Comparison of ENCODE assay signal across 10 mouse cellular contexts in the genomic region with DNA sequence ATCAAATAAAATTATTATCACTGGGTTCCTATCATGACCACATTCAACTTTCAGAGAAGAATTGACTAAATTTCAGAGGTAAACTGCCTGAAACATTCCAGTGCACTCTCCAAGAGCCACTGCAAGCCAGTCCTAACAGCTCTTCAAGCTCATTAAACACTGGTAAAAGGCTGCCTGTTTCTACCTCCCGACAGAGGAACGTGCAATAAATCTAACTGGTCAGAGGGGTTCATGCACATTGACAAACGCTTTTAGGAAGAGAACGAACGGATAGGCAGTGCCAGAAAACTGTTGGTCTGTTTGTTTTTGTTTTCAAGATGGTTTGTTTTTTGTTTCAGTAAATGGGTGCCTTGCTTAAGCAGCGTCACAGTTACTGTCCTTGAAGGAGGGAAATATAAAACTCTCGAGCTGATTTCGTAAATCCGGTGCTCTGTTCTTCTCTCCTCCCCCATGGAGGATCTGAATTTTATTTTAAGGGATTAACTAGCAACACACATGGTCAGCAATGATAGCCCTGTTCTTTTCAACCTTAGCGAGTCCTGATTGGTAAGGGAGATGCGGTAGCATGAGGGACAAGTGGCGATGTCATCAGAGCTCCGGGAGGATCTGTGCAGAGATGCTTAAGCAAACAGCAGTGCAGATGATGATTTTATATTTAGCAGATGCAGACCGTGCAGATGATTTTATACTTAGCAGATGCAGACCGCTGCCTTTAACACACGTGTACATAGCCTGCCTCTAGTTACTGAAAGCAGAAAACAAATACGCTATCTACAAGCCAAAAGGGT. TPM values are rescaled to one million over a fixed set of nuclear protein-coding genes. Genes with fewer than 3 reads are reported as not detected.
A peak's percentile ranks its signal among the peaks of the same experiment; 100 is the strongest.
DNase-seq lines count a peak whose midpoint lies in the region; ATAC-seq and TF ChIP-seq lines count a peak whose summit lies in the region.
"Had no signal": no experiment of that assay in that cellular context is flagged by ENCODE, and none has a peak within 500 bp of the region (broad histone marks: within the 10 kb centered on the region; RNA-seq: fewer than 3 reads in every experiment).

No protein-coding gene starts in this region.

- intact Hi-C loops in heart, postnatal 36 days (cut with DNase I) = loop anchor here (5.0 kb wide), 1 partner anchor 92 kb away; no protein-coding TSS in a partner anchor

- no peak for TF ChIP-seq POLR2A in cortical plate, adult 2 months (IDR thresholded peaks at IDR 0.05; ENCODE audit: extremely low read depth, insufficient read depth, low read length)

- peak overlapping the region; percentile 62 for H3K9ac ChIP-seq in heart, embryonic 13.5 days
- H3K9ac ChIP-seq in forebrain, embryonic 16.5 days (replicated peaks; ENCODE audit: low read depth, low read length) = no peak overlapping the region
- H3K9ac ChIP-seq in midbrain, embryonic 12.5 days (replicated peaks) = no peak overlapping the region

- no peaks in the 10 kb centered on the region for H3K36me3 ChIP-seq in heart, embryonic 13.5 days
- no peaks in the 10 kb centered on the region for H3K36me3 ChIP-seq in forebrain, embryonic 16.5 days (ENCODE audit: control insufficient read depth, insufficient read depth)
- no peaks in the 10 kb centered on the region for H3K36me3 ChIP-seq in midbrain, embryonic 12.5 days

- no peak for ATAC-seq in heart, embryonic 13.5 days (ENCODE audit: extremely low read depth, insufficient number of reproducible peaks, low FRiP score, low TSS enrichment)
- ATAC-seq in forebrain, embryonic 16.5 days = peak; percentile 15; the same call in 1 of the 2 replicates
- ATAC-seq in midbrain, embryonic 12.5 days (ENCODE audit: low FRiP score, low read depth) = no peak

- no peaks in the 10 kb centered on the region for H3K27me3 ChIP-seq in heart, embryonic 13.5 days (replicated peaks)
- peaks cover 8% of the 10 kb centered on the region; the same call in 1 of the 2 replicates for H3K27me3 ChIP-seq in forebrain, embryonic 16.5 days (replicated peaks; ENCODE audit: control insufficient read depth, insufficient read depth, low read length)
- H3K27me3 ChIP-seq in midbrain, embryonic 12.5 days = peaks cover 13% of the 10 kb centered on the region; the same call in 1 of the 2 replicates
- H3K27me3 ChIP-seq: CH12.LX had no signal

- peak overlapping the region; percentile 29 for H3K4me3 ChIP-seq in heart, embryonic 13.5 days
- peak overlapping the region; percentile 28 for H3K4me3 ChIP-seq in cortical plate, adult 2 months (ENCODE audit: insufficient read depth, low read length)
- peak overlapping the region; percentile 18 for H3K4me3 ChIP-seq in forebrain, embryonic 16.5 days (replicated peaks; ENCODE audit: low read length)
- H3K4me3 ChIP-seq in midbrain, embryonic 12.5 days = no peak overlapping the region

- H3K4me2 ChIP-seq in heart, embryonic 13.5 days = peak overlapping the region; percentile 62
- H3K4me2 ChIP-seq in forebrain, embryonic 16.5 days (ENCODE audit: low read length) = peak overlapping the region; percentile 41
- H3K4me2 ChIP-seq in midbrain, embryonic 12.5 days (replicated peaks) = peak overlapping the region; percentile 35

- H3K27ac ChIP-seq in heart, embryonic 13.5 days (replicated peaks) = peak overlapping the region; percentile 63; the same call in 1 of the 2 replicates
- H3K27ac ChIP-seq in cortical plate, adult 2 months (ENCODE audit: insufficient read depth, low read length) = no peak overlapping the region
- no peak overlapping the region for H3K27ac ChIP-seq in forebrain, embryonic 16.5 days (ENCODE audit: low read length)
- H3K27ac ChIP-seq in midbrain, embryonic 12.5 days (replicated peaks) = 0 out of 2 replicates have a peak overlapping the region, but pooled peaks have one; percentile 12

- DNase-seq in heart, postnatal 36 days = no peak
- no peak for DNase-seq in thymus, postnatal 25 days
- DNase-seq in thymus, adult 18-20 months = no peak
- no peak for DNase-seq in cerebellum, adult 9-11 months
- DNase-seq: kidney, postnatal 10 days had no signal

- TF ChIP-seq CTCF in cortical plate, adult 2 months (IDR thresholded peaks at IDR 0.05; ENCODE audit: extremely low read depth, insufficient read depth, low read length) = no peak

- H3K4me1 ChIP-seq in heart, embryonic 13.5 days = peaks cover 74% of the 10 kb centered on the region
- H3K4me1 ChIP-seq in cortical plate, adult 2 months (ENCODE audit: control insufficient read depth, insufficient read depth, low read length) = no peaks in the 10 kb centered on the region; the same call in 1 of the 2 replicates
- H3K4me1 ChIP-seq in forebrain, embryonic 16.5 days (replicated peaks; ENCODE audit: control insufficient read depth, insufficient read depth, low read length) = peaks cover 33% of the 10 kb centered on the region
- peaks cover 38% of the 10 kb centered on the region for H3K4me1 ChIP-seq in midbrain, embryonic 12.5 days

- no peaks in the 10 kb centered on the region for H3K9me3 ChIP-seq in heart, embryonic 13.5 days
- no peaks in the 10 kb centered on the region for H3K9me3 ChIP-seq in forebrain, embryonic 16.5 days (ENCODE audit: control insufficient read depth, low read length)
- no peaks in the 10 kb centered on the region for H3K9me3 ChIP-seq in midbrain, embryonic 12.5 days

- 48% methylated on average over 17 of the region's 17 CpGs for WGBS in heart, embryonic 13.5 days
- WGBS in forebrain, embryonic 16.5 days = 19% methylated on average over 17 of the region's 17 CpGs
- 35% methylated on average over 17 of the region's 17 CpGs for WGBS in midbrain, embryonic 12.5 days

RNA-seq across cellular contexts. Expression of a gene that starts 23.0 kb away (rescaled TPM):
- polyA plus RNA-seq in heart, embryonic 13.5 days (2015; fragmentation: Nextera tagmentation; extraction: Ambion mirVana) = 8.3 and 9.5 TPM in 2 replicates
- 10 to 100 TPM; 12.5 to 18.4 TPM for total RNA-seq in heart, postnatal 36 days (2021)
- polyA plus RNA-seq in cortical plate, adult 2 months (2012; rRNA removed) = 1.3 and 1.4 TPM in 2 replicates
- polyA plus RNA-seq in forebrain, embryonic 16.5 days (2015; fragmentation: Nextera tagmentation; extraction: Ambion mirVana) = 4.0 and 8.3 TPM in 2 replicates
- 17.0 and 19.6 TPM in 2 replicates for polyA plus RNA-seq in midbrain, embryonic 12.5 days (2016; fragmentation: Nextera tagmentation; extraction: Ambion mirVana)
- total RNA-seq: CH12.LX had no signal

Comparison
In these comparisons a context has a peak if more than half of its experiments do, and no peak if none do; other contexts are left out.
1. H3K27ac ChIP-seq: peak in heart, embryonic 13.5 days (single experiment) and midbrain, embryonic 12.5 days (single experiment); none in cortical plate, adult 2 months (single experiment) and forebrain, embryonic 16.5 days (single experiment).
2. Peak in every context shown above with its lines, with median percentiles within 50 percentile points of each other: H3K4me2 ChIP-seq.